Mouse (Mus musculus) midbrain, embryonic 12.5 days (tissue): Measurements from ENCODE around the gene Fam13c. TPM values are rescaled to one million over a fixed set of nuclear protein-coding genes. Genes with fewer than 3 reads are reported as not detected.

Experiments used
- ATAC-seq: fragments of 200-750 bp; cut with Nextera tagmentation; 2 replicates; pipeline ENCODE4 v1.8.0; 2017; ENCODE audit warnings: low read depth, moderate TSS enrichment, moderate library complexity; ENCODE audit not compliant: low FRiP score
- H3K27ac ChIP-seq: fragments of 300-500 bp; sonication (generic); replicated peaks from 2 replicates; pipeline ENCODE4 v1.5.1; 2016; ENCODE audit warnings: mild to moderate bottlenecking
- H3K27me3 ChIP-seq: fragments of 300-500 bp; sonication (generic); 2 replicates; pipeline ENCODE4 v1.6.1; 2016; ENCODE audit warnings: mild to moderate bottlenecking
- H3K36me3 ChIP-seq: fragments of 300-500 bp; sonication (generic); 2 replicates; pipeline ENCODE4 v1.6.1; 2016
- H3K4me1 ChIP-seq: fragments of 300-500 bp; sonication (generic); 2 replicates; pipeline ENCODE4 v1.6.1; 2016
- H3K4me2 ChIP-seq: fragments of 300-500 bp; sonication (generic); replicated peaks from 2 replicates; pipeline ENCODE4 v1.6.1; 2016; ENCODE audit warnings: mild to moderate bottlenecking, moderate library complexity
- H3K4me3 ChIP-seq: fragments of 300-500 bp; sonication (generic); 2 replicates; pipeline ENCODE4 v1.5.1; 2016; ENCODE audit warnings: mild to moderate bottlenecking
- H3K9ac ChIP-seq: fragments of 300-500 bp; sonication (generic); replicated peaks from 2 replicates; pipeline ENCODE4 v1.6.1; 2016; ENCODE audit warnings: mild to moderate bottlenecking, moderate library complexity
- H3K9me3 ChIP-seq: fragments of 300-500 bp; sonication (generic); 2 replicates; pipeline ENCODE4 v1.6.1; 2016; ENCODE audit warnings: mild to moderate bottlenecking
- WGBS: fragments of 180-500 bp; shearing (Covaris S2); methylation state at CpG from one replicate; pipeline ENCODE4 v1.1.7; 2016; 5-methylcytosine and 5-hydroxymethylcytosine counted together
- polyA plus RNA-seq: library from polyadenylated mRNA; unstranded; fragments of >200 nt; fragmentation: Nextera tagmentation; extraction: Ambion mirVana; gene quantifications from 2 replicates; pipeline ENCODE4 v1.2.1, GENCODE M21; 2016

Fam13c gene
- 23.9 and 24.4 TPM in 2 replicates for polyA plus RNA-seq

GRCm38 (mm10) chr10:70439676-70440521, at the start of gene Fam13c:
Gene Fam13c (plus strand): TSS chr10:70440481.
- peak within 1 kb of the TSS; percentile 81 for H3K4me2 ChIP-seq
- peak within 1 kb of the TSS; percentile 52 for H3K4me3 ChIP-seq
- no peaks in the 10 kb centered on the region for H3K27me3 ChIP-seq
- peak within 1 kb of the TSS; percentile 90 for H3K27ac ChIP-seq
- H3K9me3 ChIP-seq = no peaks in the 10 kb centered on the region
- peak within 1 kb of the TSS; percentile 77 for H3K9ac ChIP-seq
- peaks cover 24% of the 10 kb centered on the region for H3K4me1 ChIP-seq
- H3K36me3 ChIP-seq = 0 out of 2 replicates have a peak, but pooled peaks cover 3% of the 10 kb centered on the region
- 7% methylated on average over 24 of the region's 24 CpGs for WGBS
- ATAC-seq = peak; percentile 56

- Histone ChIP-seq H3K4me3 (no peak overlapping the region), H3K27ac (no peak overlapping the region), H3K27me3 (no peaks in the 10 kb centered on the region), H3K9me3 (peaks cover 23% of the 10 kb centered on the region), H3K36me3 (no peaks in the 10 kb centered on the region), H3K4me1 (no peaks in the 10 kb centered on the region), H3K9ac (no peak overlapping the region), H3K4me2 (no peak overlapping the region)
- WGBS = 84% methylated on average over 5 of the region's 5 CpGs
- ATAC-seq = no peak
Observed at GRCm38 (mm10) chr10:70395900-70396299, 44.4 kb upstream of the Fam13c start.

- no peak overlapping the region for H3K4me3 ChIP-seq
- H3K4me1 ChIP-seq = no peaks in the 10 kb centered on the region
- H3K27ac ChIP-seq = no peak overlapping the region
- H3K27me3 ChIP-seq = no peaks in the 10 kb centered on the region
- 84% methylated on average over 6 of the region's 6 CpGs for WGBS
- H3K9me3 ChIP-seq = peaks cover 23% of the 10 kb centered on the region
- ATAC-seq = no peak
- no peak overlapping the region for H3K9ac ChIP-seq
- H3K36me3 ChIP-seq = no peaks in the 10 kb centered on the region
- H3K4me2 ChIP-seq = no peak overlapping the region
Observed at GRCm38 (mm10) chr10:70398224-70398623, 42.1 kb upstream of the Fam13c start.

GRCm38 (mm10) chr10:70402006-70402405, 38.3 kb upstream of the Fam13c start:
- WGBS = 79% methylated on average over 4 of the region's 4 CpGs
- Histone ChIP-seq H3K4me3 (no peak overlapping the region), H3K4me2 (no peak overlapping the region), H3K36me3 (no peaks in the 10 kb centered on the region), H3K9me3 (peaks cover 8% of the 10 kb centered on the region; the same call in 1 of the 2 replicates), H3K4me1 (no peaks in the 10 kb centered on the region), H3K27ac (no peak overlapping the region), H3K9ac (no peak overlapping the region), H3K27me3 (no peaks in the 10 kb centered on the region)
- ATAC-seq = no peak

- H3K9ac ChIP-seq = no peak overlapping the region
- no peak overlapping the region for H3K4me3 ChIP-seq
- no peak overlapping the region for H3K27ac ChIP-seq
- H3K27me3 ChIP-seq = no peaks in the 10 kb centered on the region
- H3K36me3 ChIP-seq = no peaks in the 10 kb centered on the region
- 77% methylated on average over 4 of the region's 4 CpGs for WGBS
- H3K4me1 ChIP-seq = no peaks in the 10 kb centered on the region
- no peak for ATAC-seq
- H3K4me2 ChIP-seq = no peak overlapping the region
- H3K9me3 ChIP-seq = peaks cover 8% of the 10 kb centered on the region; the same call in 1 of the 2 replicates
Observed at GRCm38 (mm10) chr10:70402711-70403110, 37.6 kb upstream of the Fam13c start.

- no peaks in the 10 kb centered on the region for H3K27me3 ChIP-seq
Observed at GRCm38 (mm10) chr10:70417811-70418486, 22.3 kb upstream of the Fam13c start.

GRCm38 (mm10) chr10:70419282-70420264, 20.7 kb upstream of the Fam13c start:
- no peaks in the 10 kb centered on the region for H3K36me3 ChIP-seq
- no peaks in the 10 kb centered on the region for H3K27me3 ChIP-seq
- ATAC-seq = peak; percentile 12; the same call in 1 of the 2 replicates
- H3K4me1 ChIP-seq = peaks cover 13% of the 10 kb centered on the region
- H3K4me2 ChIP-seq = peak overlapping the region; percentile 22; the same call in 1 of the 2 replicates
- no peaks in the 10 kb centered on the region for H3K9me3 ChIP-seq
- H3K9ac ChIP-seq = no peak overlapping the region
- H3K27ac ChIP-seq = peak overlapping the region; percentile 42
- WGBS = 34% methylated on average over 15 of the region's 15 CpGs
- H3K4me3 ChIP-seq = no peak overlapping the region

More at GRCm38 (mm10) chr10:70417811-70418486, 22.3 kb upstream of the Fam13c start:
- 90% methylated on average over 6 of the region's 6 CpGs for WGBS
- Histone ChIP-seq H3K9me3 (no peaks in the 10 kb centered on the region), H3K4me2 (no peak overlapping the region), H3K36me3 (no peaks in the 10 kb centered on the region), H3K4me1 (peaks cover 13% of the 10 kb centered on the region), H3K9ac (no peak overlapping the region), H3K4me3 (no peak overlapping the region), H3K27ac (no peak overlapping the region)
- ATAC-seq = no peak

- no peaks in the 10 kb centered on the region for H3K36me3 ChIP-seq
- no peaks in the 10 kb centered on the region for H3K27me3 ChIP-seq
- 58% methylated on average over 3 of the region's 3 CpGs for WGBS
- no peak for ATAC-seq
- H3K4me1 ChIP-seq = no peaks in the 10 kb centered on the region
- no peak overlapping the region for H3K9ac ChIP-seq
- H3K27ac ChIP-seq = no peak overlapping the region
- H3K4me2 ChIP-seq = no peak overlapping the region
- no peaks in the 10 kb centered on the region for H3K9me3 ChIP-seq
- H3K4me3 ChIP-seq = no peak overlapping the region
Observed at GRCm38 (mm10) chr10:70426373-70426772, 13.9 kb upstream of the Fam13c start.

GRCm38 (mm10) chr10:70428121-70428662, 12.1 kb upstream of the Fam13c start:
- Histone ChIP-seq H3K4me1 (no peaks in the 10 kb centered on the region), H3K27me3 (no peaks in the 10 kb centered on the region), H3K36me3 (no peaks in the 10 kb centered on the region), H3K4me2 (no peak overlapping the region), H3K9me3 (no peaks in the 10 kb centered on the region), H3K4me3 (no peak overlapping the region), H3K9ac (no peak overlapping the region), H3K27ac (no peak overlapping the region)
- ATAC-seq = no peak
- 79% methylated on average over 5 of the region's 5 CpGs for WGBS

- Histone ChIP-seq H3K27me3 (no peaks in the 10 kb centered on the region), H3K9me3 (no peaks in the 10 kb centered on the region), H3K4me3 (no peak overlapping the region), H3K9ac (no peak overlapping the region), H3K4me2 (no peak overlapping the region), H3K27ac (no peak overlapping the region), H3K4me1 (no peaks in the 10 kb centered on the region), H3K36me3 (no peaks in the 10 kb centered on the region)
- 95% methylated on average over 9 of the region's 9 CpGs for WGBS
- no peak for ATAC-seq
Observed at GRCm38 (mm10) chr10:70429341-70429740, 10.9 kb upstream of the Fam13c start.

GRCm38 (mm10) chr10:70433334-70433733, 6.9 kb upstream of the Fam13c start:
- no peak overlapping the region for H3K4me2 ChIP-seq
- no peaks in the 10 kb centered on the region for H3K4me1 ChIP-seq
- no peak overlapping the region for H3K27ac ChIP-seq
- no peaks in the 10 kb centered on the region for H3K36me3 ChIP-seq
- no peak overlapping the region for H3K4me3 ChIP-seq
- 94% methylated on average over 3 of the region's 3 CpGs for WGBS
- ATAC-seq = no peak
- H3K27me3 ChIP-seq = no peaks in the 10 kb centered on the region
- no peak overlapping the region for H3K9ac ChIP-seq
- no peaks in the 10 kb centered on the region for H3K9me3 ChIP-seq
